Mouse (Mus musculus): ENCODE measurements around the gene Tctn3. TPM values are rescaled to one million over a fixed set of nuclear protein-coding genes. Genes with fewer than 3 reads are reported as not detected.
"Not testable (repeated sequence)": the region's sequence is repeated elsewhere in the genome, so short reads cannot be mapped to it uniquely, and the experiment has no call there.

Gene Tctn3
- polyA plus RNA-seq, 1 experiment: 13.9 TPM

DNA sequence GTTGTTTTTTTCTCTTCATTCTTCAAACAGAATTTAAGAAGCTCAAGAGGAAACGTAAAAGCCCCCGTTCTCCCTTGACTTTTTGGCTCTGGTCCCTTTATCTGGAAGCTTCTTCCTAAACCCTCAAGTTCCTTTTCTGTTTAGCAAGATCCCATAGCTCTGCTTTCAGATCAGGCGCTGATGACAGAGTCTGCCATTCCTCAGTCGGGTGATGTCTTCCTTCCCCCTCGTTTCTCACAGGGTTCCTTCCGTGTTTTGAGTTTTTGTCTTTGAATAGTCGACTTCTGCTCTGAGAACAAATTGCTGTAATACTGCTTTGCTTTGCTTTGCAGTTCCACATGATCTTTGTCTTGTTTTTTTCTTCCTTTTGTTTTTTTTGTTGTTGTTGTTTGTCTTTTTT lies 18.6 kb upstream of the Tctn3 start:
- Histone ChIP-seq H3K4me1 (ENCODE audit: control insufficient read depth, insufficient read depth, low read length) (peaks cover 47% of the 10 kb centered on the region), H3K27ac (ENCODE audit: insufficient read depth, low read depth, low read length) (peak overlapping the region; percentile 100), H3K4me3 (ENCODE audit: insufficient read depth, low read length) (no peak overlapping the region)
- TF ChIP-seq CTCF (IDR thresholded peaks at IDR 0.05; ENCODE audit: low read depth, low read length): no peak
- no peak for TF ChIP-seq POLR2A (IDR thresholded peaks at IDR 0.05; ENCODE audit: borderline replicate concordance, low read depth, low read length)

DNA sequence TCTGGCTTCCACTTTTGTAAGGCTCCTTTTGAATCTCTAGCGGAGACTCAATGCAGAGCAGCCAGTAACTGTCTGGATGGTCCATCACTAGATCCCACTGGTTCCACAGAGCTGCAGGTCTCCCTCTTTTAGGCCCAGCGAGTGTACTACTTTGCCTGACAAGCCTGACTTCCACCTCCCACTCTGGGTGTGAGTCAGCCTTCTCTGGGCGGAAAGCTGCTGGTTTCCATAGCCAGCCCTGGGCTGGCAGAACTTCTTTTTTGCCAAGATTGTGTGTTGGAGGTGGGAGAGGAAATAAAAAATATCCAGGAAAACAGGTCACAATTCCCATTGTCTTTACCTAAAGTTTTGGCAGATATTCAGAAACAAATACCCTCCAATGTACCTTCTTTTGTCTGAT lies 18.1 kb upstream of the Tctn3 start:
- no peak for TF ChIP-seq POLR2A (IDR thresholded peaks at IDR 0.05; ENCODE audit: borderline replicate concordance, low read depth, low read length)
- TF ChIP-seq CTCF (IDR thresholded peaks at IDR 0.05; ENCODE audit: low read depth, low read length): no peak
- peak overlapping the region; percentile 100 for H3K27ac ChIP-seq (ENCODE audit: insufficient read depth, low read depth, low read length)
- H3K4me1 ChIP-seq (ENCODE audit: control insufficient read depth, insufficient read depth, low read length): peaks cover 48% of the 10 kb centered on the region
- no peak overlapping the region for H3K4me3 ChIP-seq (ENCODE audit: insufficient read depth, low read length)

GRCm38 (mm10) chr19:40628950-40629349 lies 16.9 kb upstream of the Tctn3 start:
- H3K4me1 ChIP-seq (ENCODE audit: control insufficient read depth, insufficient read depth, low read length): peaks cover 51% of the 10 kb centered on the region
- TF ChIP-seq CTCF (IDR thresholded peaks at IDR 0.05; ENCODE audit: low read depth, low read length): no peak
- no peak for TF ChIP-seq POLR2A (IDR thresholded peaks at IDR 0.05; ENCODE audit: borderline replicate concordance, low read depth, low read length)
- peak overlapping the region; percentile 100 for H3K27ac ChIP-seq (ENCODE audit: insufficient read depth, low read depth, low read length)
- H3K4me3 ChIP-seq (ENCODE audit: insufficient read depth, low read length): no peak overlapping the region

- peaks cover 34% of the 10 kb centered on the region for H3K4me1 ChIP-seq (ENCODE audit: control insufficient read depth, insufficient read depth, low read length)
- H3K27ac ChIP-seq (ENCODE audit: insufficient read depth, low read depth, low read length): peak overlapping the region; percentile 6; the same call in 1 of the 2 replicates
- no peak for TF ChIP-seq POLR2A (IDR thresholded peaks at IDR 0.05; ENCODE audit: borderline replicate concordance, low read depth, low read length)
- no peak overlapping the region for H3K4me3 ChIP-seq (ENCODE audit: insufficient read depth, low read length)
Observed at GRCm38 (mm10) chr19:40625935-40626334, 13.9 kb upstream of the Tctn3 start.

GRCm38 (mm10) chr19:40621616-40622015 lies 9.6 kb upstream of the Tctn3 start:
- H3K4me1 ChIP-seq (ENCODE audit: control insufficient read depth, insufficient read depth, low read length): peaks cover 10% of the 10 kb centered on the region
- not testable (repeated sequence) for H3K27ac ChIP-seq (ENCODE audit: insufficient read depth, low read depth, low read length); H3K4me3 ChIP-seq (ENCODE audit: insufficient read depth, low read length)

GRCm38 (mm10) chr19:40616021-40616420 lies 4.0 kb upstream of the Tctn3 start:
- no peak overlapping the region for H3K27ac ChIP-seq (ENCODE audit: insufficient read depth, low read depth, low read length)
- H3K4me3 ChIP-seq (ENCODE audit: insufficient read depth, low read length): no peak overlapping the region
- H3K4me1 ChIP-seq (ENCODE audit: control insufficient read depth, insufficient read depth, low read length): peaks cover 7% of the 10 kb centered on the region
- TF ChIP-seq CTCF (IDR thresholded peaks at IDR 0.05; ENCODE audit: low read depth, low read length): no peak
- TF ChIP-seq POLR2A (IDR thresholded peaks at IDR 0.05; ENCODE audit: borderline replicate concordance, low read depth, low read length): no peak

DNA sequence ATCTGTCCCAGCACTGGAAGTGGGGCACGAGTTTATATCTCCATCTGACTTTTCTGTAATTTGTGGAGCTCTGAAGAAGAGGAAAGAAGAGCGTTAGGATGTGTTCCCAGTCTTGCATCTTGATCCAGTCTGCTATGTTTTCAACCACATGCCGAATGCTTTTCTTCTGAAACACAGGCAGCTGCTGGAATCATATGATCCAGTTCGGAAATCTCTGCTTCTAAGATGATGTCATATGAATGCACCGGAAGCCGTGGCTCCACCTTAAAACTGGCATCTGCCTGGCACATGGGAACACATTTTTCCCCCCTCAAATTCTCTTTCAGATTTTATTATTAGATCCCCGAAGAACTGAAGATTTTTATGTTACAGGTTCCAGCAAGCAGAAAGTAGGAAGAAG lies 2.8 kb upstream of the Tctn3 start:
- no peak overlapping the region for H3K27ac ChIP-seq (ENCODE audit: insufficient read depth, low read depth, low read length)
- H3K4me1 ChIP-seq (ENCODE audit: control insufficient read depth, insufficient read depth, low read length): peaks cover 7% of the 10 kb centered on the region
- TF ChIP-seq POLR2A (IDR thresholded peaks at IDR 0.05; ENCODE audit: borderline replicate concordance, low read depth, low read length) (no peak), CTCF (IDR thresholded peaks at IDR 0.05; ENCODE audit: low read depth, low read length) (no peak)
- H3K4me3 ChIP-seq (ENCODE audit: insufficient read depth, low read length): no peak overlapping the region

GRCm38 (mm10) chr19:40607676-40608075 lies 4.4 kb downstream of the Tctn3 start:
- H3K27ac ChIP-seq (ENCODE audit: insufficient read depth, low read depth, low read length): no peak overlapping the region
- peaks cover 7% of the 10 kb centered on the region for H3K4me1 ChIP-seq (ENCODE audit: control insufficient read depth, insufficient read depth, low read length)
- no peak for TF ChIP-seq CTCF (IDR thresholded peaks at IDR 0.05; ENCODE audit: low read depth, low read length)
- no peak for TF ChIP-seq POLR2A (IDR thresholded peaks at IDR 0.05; ENCODE audit: borderline replicate concordance, low read depth, low read length)

GRCm38 (mm10) chr19:40605189-40605588 lies 6.8 kb downstream of the Tctn3 start:
- Histone ChIP-seq H3K4me3 (ENCODE audit: insufficient read depth, low read length) (no peak overlapping the region), H3K27ac (ENCODE audit: insufficient read depth, low read depth, low read length) (no peak overlapping the region), H3K4me1 (ENCODE audit: control insufficient read depth, insufficient read depth, low read length) (no peaks in the 10 kb centered on the region)
- TF ChIP-seq POLR2A (IDR thresholded peaks at IDR 0.05; ENCODE audit: borderline replicate concordance, low read depth, low read length) (no peak), CTCF (IDR thresholded peaks at IDR 0.05; ENCODE audit: low read depth, low read length) (no peak)

More at GRCm38 (mm10) chr19:40607676-40608075, 4.4 kb downstream of the Tctn3 start:
- no peak overlapping the region for H3K4me3 ChIP-seq (ENCODE audit: insufficient read depth, low read length)

GRCm38 (mm10) chr19:40601870-40602269 lies 10.2 kb downstream of the Tctn3 start:
- no peak overlapping the region for H3K4me3 ChIP-seq (ENCODE audit: insufficient read depth, low read length)
- no peak overlapping the region for H3K27ac ChIP-seq (ENCODE audit: insufficient read depth, low read depth, low read length)
- H3K4me1 ChIP-seq (ENCODE audit: control insufficient read depth, insufficient read depth, low read length): no peaks in the 10 kb centered on the region
- TF ChIP-seq CTCF (IDR thresholded peaks at IDR 0.05; ENCODE audit: low read depth, low read length): no peak
- TF ChIP-seq POLR2A (IDR thresholded peaks at IDR 0.05; ENCODE audit: borderline replicate concordance, low read depth, low read length): no peak

GRCm38 (mm10) chr19:40600846-40601245 lies 11.2 kb downstream of the Tctn3 start:
- H3K4me1 ChIP-seq (ENCODE audit: control insufficient read depth, insufficient read depth, low read length); H3K27ac ChIP-seq (ENCODE audit: insufficient read depth, low read depth, low read length); H3K4me3 ChIP-seq (ENCODE audit: insufficient read depth, low read length): not testable (repeated sequence)

All from bone marrow macrophage, adult 2 months (primary cell).